Mouse (Mus musculus) brain, embryonic 14.5 days (tissue): ENCODE data around the gene Atp6v0d1.

Experiments used
- CTCF ChIP-seq: fragments of 200-500 bp; IDR thresholded peaks from 2 replicates; pipeline ENCODE4 v1.5.1; 2012; ENCODE audit warnings: inconsistent platforms, mild to moderate bottlenecking, moderate library complexity, borderline replicate concordance; ENCODE audit not compliant: insufficient read depth, insufficient read length; ENCODE audit errors: extremely low read depth
- POLR2A ChIP-seq: fragments of 200-500 bp; IDR thresholded peaks from 2 replicates; pipeline ENCODE4 v1.6.1; 2012; ENCODE audit warnings: mild to moderate bottlenecking, inconsistent platforms, borderline replicate concordance; ENCODE audit not compliant: poor library complexity, insufficient read depth, insufficient read length, severe bottlenecking; ENCODE audit errors: extremely low read depth

DNA sequence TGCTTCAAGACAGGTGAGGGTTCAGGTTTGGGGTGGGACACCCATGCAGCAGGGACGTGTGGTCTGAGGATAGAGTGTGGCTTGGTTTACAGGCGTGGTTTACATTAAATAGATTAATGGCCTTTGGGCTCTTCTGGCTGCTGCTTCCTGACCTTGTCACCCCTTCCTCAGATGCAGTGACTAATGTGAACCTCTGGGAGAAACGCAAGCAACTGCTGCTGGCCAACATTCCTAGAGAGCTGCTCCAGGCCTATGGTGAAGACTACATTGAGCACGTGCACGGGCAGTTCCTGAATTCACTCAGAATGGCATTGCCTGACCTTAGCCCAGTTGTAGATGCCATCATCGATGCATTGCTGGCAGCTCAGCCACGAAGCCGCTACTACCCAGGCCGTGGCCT is 43.0 kb downstream of the Atp6v0d1 start:
- TF ChIP-seq POLR2A, result no peak
- no peak for TF ChIP-seq CTCF
